Mouse (Mus musculus): ENCODE results near the gene Gm20425.

The Gm20425 gene

DNA sequence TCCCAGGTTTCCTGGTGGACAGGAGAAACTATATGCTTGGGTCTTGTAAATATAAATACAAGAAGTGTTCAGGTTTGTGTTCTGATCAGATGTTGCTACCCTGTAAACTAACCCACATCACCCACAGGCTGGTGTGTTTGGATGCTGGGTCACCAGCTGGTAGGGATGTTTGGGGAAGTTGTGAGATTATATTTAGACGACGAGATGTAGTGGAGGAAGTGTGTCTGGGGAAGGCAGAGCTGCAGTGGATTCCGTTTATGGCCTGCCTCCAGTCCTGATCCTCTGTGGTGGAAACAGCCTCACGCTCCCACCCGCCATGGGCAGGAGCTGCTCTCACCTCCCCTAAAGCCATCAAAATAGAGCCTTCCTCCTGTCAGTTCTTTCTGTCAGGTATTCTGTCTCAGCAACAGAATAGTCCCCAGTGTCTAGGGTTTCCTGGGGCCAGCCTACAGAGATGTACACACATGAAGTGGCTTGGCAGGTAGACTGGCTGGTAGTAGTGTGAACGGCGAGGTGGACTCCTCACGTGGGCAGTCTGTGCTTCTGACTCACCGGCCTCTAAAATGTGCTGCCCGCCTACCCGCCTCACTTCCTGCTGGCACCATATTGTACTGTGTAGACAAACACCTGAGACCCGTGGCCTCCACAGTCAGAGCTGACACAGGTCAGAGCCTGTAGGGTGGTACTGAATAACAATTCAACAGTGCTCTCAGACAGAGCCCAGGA lies 80.9 kb downstream of the Gm20425 start:
- DNase-seq, result no peak

DNA sequence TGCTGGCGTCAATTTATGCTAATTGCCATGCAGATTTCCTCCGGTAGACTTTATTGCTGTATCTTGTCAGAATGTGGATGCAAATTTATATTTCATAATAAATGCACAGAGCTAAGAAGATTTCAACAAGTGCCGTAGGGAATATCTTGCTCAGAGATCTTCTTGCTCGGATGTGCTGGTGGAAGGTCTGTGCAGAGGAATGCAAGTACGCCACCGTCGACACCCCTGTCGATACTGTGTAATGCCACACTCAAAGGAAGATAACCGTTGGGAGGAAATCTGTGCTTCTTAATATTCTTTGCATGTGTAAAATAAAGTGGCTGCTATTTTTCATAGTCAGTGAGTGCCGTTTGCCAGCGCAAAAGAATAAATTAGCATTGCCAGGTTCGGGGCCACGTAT lies 83.0 kb downstream of the Gm20425 start:
- DNase-seq, result no peak

DNA sequence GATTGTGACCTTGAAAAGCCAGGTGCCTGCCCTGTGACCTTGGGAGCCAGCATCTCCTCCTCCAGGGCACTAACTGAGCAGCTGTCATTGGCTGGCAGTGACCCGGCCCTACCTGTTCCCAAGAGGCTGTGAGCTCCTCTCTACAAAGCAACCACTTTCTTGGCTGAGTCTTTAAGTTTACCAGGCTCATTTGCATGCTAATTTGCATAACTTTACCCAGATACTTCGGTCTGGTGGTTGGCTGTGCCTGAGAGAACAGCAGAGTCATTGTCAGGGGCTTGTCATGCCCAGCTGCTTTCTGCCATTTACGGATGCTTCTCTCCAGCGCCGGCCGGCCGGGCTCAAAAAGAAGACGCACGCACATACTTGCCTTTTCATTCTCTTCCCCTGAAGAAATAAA lies 83.4 kb downstream of the Gm20425 start:
- no peak for DNase-seq

DNA sequence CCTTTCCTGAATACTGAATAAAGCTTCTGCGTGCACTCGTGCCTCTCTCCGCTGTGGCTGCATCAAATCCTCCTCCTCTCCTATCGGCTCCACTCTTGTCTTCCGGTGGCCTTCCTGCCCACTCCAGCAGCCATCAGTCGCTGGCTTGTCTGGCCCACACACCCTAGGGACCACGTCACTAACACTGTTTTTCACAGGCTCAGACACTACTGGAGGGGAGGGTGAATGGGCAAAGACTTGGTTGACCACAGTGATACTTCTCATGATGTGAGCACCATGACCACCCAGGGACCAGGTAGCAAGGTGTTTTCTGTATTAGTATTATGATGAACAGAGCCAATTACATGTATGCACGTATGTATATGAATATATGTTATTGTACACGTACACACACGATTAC lies 83.8 kb downstream of the Gm20425 start:
- no peak for DNase-seq

GRCm38 (mm10) chr9:103145351-103145750 lies 84.8 kb downstream of the Gm20425 start:
- no peak for DNase-seq

GRCm38 (mm10) chr9:103143881-103144280 lies 86.2 kb downstream of the Gm20425 start:
- no peak for DNase-seq

GRCm38 (mm10) chr9:103141266-103141665 lies 88.8 kb downstream of the Gm20425 start:
- DNase-seq, result no peak

GRCm38 (mm10) chr9:103140384-103140783 lies 89.7 kb downstream of the Gm20425 start:
- no peak for DNase-seq
